Mouse (Mus musculus) C2C12 (cell line): ENCODE measurements around the gene Uvrag. TPM values are rescaled to one million over a fixed set of nuclear protein-coding genes. Genes with fewer than 3 reads are reported as not detected.

Source experiments
- H3K27me3 ChIP-seq: one replicate; pipeline ENCODE4 v1.6.1; 2011; ENCODE audit not compliant: control insufficient read depth, insufficient read depth, insufficient read length
- H3K36me3 ChIP-seq: one replicate; pipeline ENCODE4 v1.6.1; 2011; ENCODE audit not compliant: control insufficient read depth, insufficient read depth
- H3K4me3 ChIP-seq: one replicate; pipeline ENCODE4 v1.5.1; 2011; ENCODE audit warnings: mild to moderate bottlenecking, control low read depth; ENCODE audit not compliant: poor library complexity, insufficient read depth, severe bottlenecking
- H3K79me2 ChIP-seq: one replicate; pipeline ENCODE4 v1.6.1; 2011; ENCODE audit not compliant: control insufficient read depth, insufficient read depth
- H3K79me3 ChIP-seq: one replicate; pipeline ENCODE4 v1.6.1; 2011; ENCODE audit warnings: low read depth, control low read depth
- H3ac ChIP-seq: one replicate; pipeline ENCODE3; 2011; ENCODE audit warnings: low read depth; ENCODE audit not compliant: control insufficient read depth, insufficient read length
- CEBPB ChIP-seq: IDR thresholded peaks from one replicate; pipeline ENCODE4 v1.6.1; 2011; ENCODE audit warnings: low read depth, mild to moderate bottlenecking, control low read depth, moderate library complexity
- CTCF ChIP-seq: IDR thresholded peaks from one replicate; pipeline ENCODE4 v1.5.1; 2011; ENCODE audit not compliant: control insufficient read depth, insufficient read depth, insufficient read length
- FOSL1 ChIP-seq: IDR thresholded peaks from one replicate; pipeline ENCODE4 v1.8.0; 2011; ENCODE audit warnings: mild to moderate bottlenecking, low read length; ENCODE audit not compliant: poor library complexity, insufficient read depth, severe bottlenecking
- MAX ChIP-seq: IDR thresholded peaks from one replicate; pipeline ENCODE4 v1.6.1; 2011; ENCODE audit warnings: mild to moderate bottlenecking, control low read depth
- MYOD1 ChIP-seq: IDR thresholded peaks from one replicate; pipeline ENCODE4 v1.6.1; 2011; ENCODE audit warnings: low read depth; ENCODE audit not compliant: control insufficient read depth, insufficient read length
- MYOG ChIP-seq: IDR thresholded peaks from one replicate; pipeline ENCODE4 v1.6.1; 2011; ENCODE audit not compliant: control insufficient read depth, insufficient read length; ENCODE audit errors: extremely low read depth
- USF1 ChIP-seq: IDR thresholded peaks from one replicate; pipeline ENCODE4 v1.6.1; 2011; ENCODE audit warnings: low read depth, mild to moderate bottlenecking, control low read depth, moderate library complexity
- polyA plus RNA-seq: library from polyadenylated mRNA; unstranded; fragments of >200 nt; fragmentation: generic; extraction: Trizol; gene quantifications from one replicate; pipeline ENCODE4 v1.2.1, GENCODE M21; 2012; ENCODE audit warnings: missing spikeins

Uvrag gene
- polyA plus RNA-seq, 1 experiment: 9.0 TPM

GRCm38 (mm10) chr7:98924380-98924869 is 216.5 kb downstream of the Uvrag start:
- Histone ChIP-seq H3ac (no peak overlapping the region), H3K79me2 (no peaks in the 10 kb centered on the region), H3K4me3 (no peak overlapping the region), H3K79me3 (no peaks in the 10 kb centered on the region), H3K36me3 (no peaks in the 10 kb centered on the region), H3K27me3 (no peaks in the 10 kb centered on the region)
- no peak for TF ChIP-seq CTCF
- TF ChIP-seq CEBPB: no peak
- no peak for TF ChIP-seq MYOD1
- no peak for TF ChIP-seq MAX
- no peak for TF ChIP-seq FOSL1
- no peak for TF ChIP-seq USF1
- TF ChIP-seq MYOG: no peak

- no peaks in the 10 kb centered on the region for H3K27me3 ChIP-seq
- H3ac ChIP-seq: no peak overlapping the region
- no peaks in the 10 kb centered on the region for H3K36me3 ChIP-seq
- H3K79me3 ChIP-seq: no peaks in the 10 kb centered on the region
- H3K79me2 ChIP-seq: no peaks in the 10 kb centered on the region
- TF ChIP-seq MYOG (no peak), USF1 (no peak), MYOD1 (no peak), CEBPB (no peak), CTCF (no peak), FOSL1 (no peak), MAX (no peak)
- H3K4me3 ChIP-seq: no peak overlapping the region
Observed at GRCm38 (mm10) chr7:98922984-98923383, 218.0 kb downstream of the Uvrag start.

GRCm38 (mm10) chr7:98917407-98917806 is 223.5 kb downstream of the Uvrag start:
- Histone ChIP-seq H3K79me2 (no peaks in the 10 kb centered on the region), H3K79me3 (no peaks in the 10 kb centered on the region), H3K27me3 (no peaks in the 10 kb centered on the region), H3ac (no peak overlapping the region), H3K4me3 (no peak overlapping the region), H3K36me3 (no peaks in the 10 kb centered on the region)
- TF ChIP-seq USF1 (no peak), FOSL1 (no peak), MAX (no peak), MYOG (no peak), CTCF (no peak), CEBPB (no peak), MYOD1 (no peak)

GRCm38 (mm10) chr7:98916581-98916980 is 224.4 kb downstream of the Uvrag start:
- H3ac ChIP-seq: no peak overlapping the region
- no peaks in the 10 kb centered on the region for H3K79me3 ChIP-seq
- no peak overlapping the region for H3K4me3 ChIP-seq
- H3K27me3 ChIP-seq: no peaks in the 10 kb centered on the region
- TF ChIP-seq MYOG (no peak), MAX (no peak), FOSL1 (no peak), MYOD1 (no peak), CEBPB (no peak), USF1 (no peak), CTCF (no peak)
- H3K36me3 ChIP-seq: no peaks in the 10 kb centered on the region
- no peaks in the 10 kb centered on the region for H3K79me2 ChIP-seq

- H3K79me2 ChIP-seq: no peaks in the 10 kb centered on the region
- no peak overlapping the region for H3ac ChIP-seq
- TF ChIP-seq FOSL1 (no peak), USF1 (no peak), CEBPB (no peak)
- H3K79me3 ChIP-seq: no peaks in the 10 kb centered on the region
- H3K27me3 ChIP-seq: no peaks in the 10 kb centered on the region
- no peaks in the 10 kb centered on the region for H3K36me3 ChIP-seq
- no peak overlapping the region for H3K4me3 ChIP-seq
Observed at GRCm38 (mm10) chr7:98912953-98913360, 228.0 kb downstream of the Uvrag start.

GRCm38 (mm10) chr7:98911276-98911675 is 229.7 kb downstream of the Uvrag start:
- Histone ChIP-seq H3K79me2 (no peaks in the 10 kb centered on the region), H3K4me3 (no peak overlapping the region), H3ac (no peak overlapping the region), H3K27me3 (no peaks in the 10 kb centered on the region), H3K36me3 (no peaks in the 10 kb centered on the region), H3K79me3 (no peaks in the 10 kb centered on the region)
- TF ChIP-seq MYOD1: no peak
- no peak for TF ChIP-seq CEBPB
- TF ChIP-seq MYOG: no peak
- TF ChIP-seq FOSL1: no peak
- TF ChIP-seq MAX: no peak
- no peak for TF ChIP-seq USF1
- TF ChIP-seq CTCF: no peak
